Mouse (Mus musculus) CH12.LX (cell line): ENCODE data around the gene Hoxb8.

Source experiments
- CTCF ChIP-seq, 2 experiments: IDR thresholded peaks in 1 of 2; conservative IDR thresholded peaks in 1 of 2; 2 replicates each; pipeline ENCODE4 v1.5.1; 2011 to 2012; ENCODE audit warnings: low read depth in 2 of 2, low read length in 2 of 2, improper control_type of control experiment in 1 of 2, inconsistent platforms in 1 of 2, mild to moderate bottlenecking in 1 of 2, moderate library complexity in 1 of 2
- POLR2A ChIP-seq: IDR thresholded peaks from 2 replicates; pipeline ENCODE4 v1.6.1; 2011; ENCODE audit warnings: low read depth, mild to moderate bottlenecking, improper control_type of control experiment, low read length
- TCF12 ChIP-seq: IDR thresholded peaks from 2 replicates; pipeline ENCODE4 v1.6.1; 2014; ENCODE audit warnings: low read depth, mild to moderate bottlenecking, inconsistent platforms, low read length, improper control_type of control experiment

- TF ChIP-seq CTCF (conservative IDR thresholded peaks at IDR 0.05 in 1 of 2, IDR thresholded peaks at IDR 0.05 in 1 of 2; ENCODE audit: low read depth in 2 of 2, low read length in 2 of 2) (no peak), POLR2A (no peak), TCF12 (no peak)
Measured at GRCm38 (mm10) chr11:96284774-96285734, 3.3 kb downstream of the Hoxb8 start.
